Mouse (Mus musculus): ENCODE results near the gene Slc41a2.
A peak's percentile ranks its signal among the peaks of the same experiment; 100 is the strongest.

Gene Slc41a2

DNA sequence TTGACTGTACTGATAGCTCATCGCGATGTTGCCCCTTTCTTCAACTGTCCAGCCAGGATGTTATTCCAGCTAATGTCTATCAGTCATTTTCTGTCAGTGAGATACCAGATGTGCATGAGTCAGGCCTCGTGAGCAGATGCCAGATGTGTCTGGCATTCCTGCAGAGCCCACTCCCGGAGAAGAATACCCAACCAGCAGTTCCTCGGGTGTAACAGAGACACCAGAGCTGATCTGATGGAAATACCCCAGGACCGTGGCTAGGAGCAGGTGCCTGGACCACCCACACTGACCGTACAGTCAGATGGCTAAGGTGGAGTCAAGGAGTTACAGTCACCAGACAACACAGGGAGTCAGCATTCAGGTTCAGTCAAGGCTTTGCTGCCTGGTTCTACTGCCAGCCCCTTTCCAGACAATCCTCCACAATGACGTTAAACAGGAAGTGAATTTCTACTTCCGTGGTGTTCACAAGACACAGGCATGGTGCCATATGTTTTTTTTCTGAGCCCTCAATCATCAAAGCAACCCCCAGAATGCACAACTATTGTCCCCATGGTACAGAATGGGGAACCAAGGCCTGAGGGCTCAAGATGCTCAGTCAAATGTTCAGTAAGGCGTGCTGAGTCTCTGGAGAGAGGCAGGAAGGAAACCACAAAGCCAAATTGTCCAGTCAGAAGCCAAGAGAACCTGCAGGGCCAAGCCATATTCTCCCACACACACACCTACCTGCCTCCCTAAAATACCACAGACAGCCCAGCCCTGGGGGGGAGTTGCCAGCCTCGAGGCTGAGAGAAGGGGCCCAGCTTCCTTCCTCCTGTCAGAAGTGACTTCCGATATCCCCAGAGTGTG, 153.8 kb downstream of the Slc41a2 start:
- DNase-seq (ENCODE audit: low read depth): peak; percentile 88

DNA sequence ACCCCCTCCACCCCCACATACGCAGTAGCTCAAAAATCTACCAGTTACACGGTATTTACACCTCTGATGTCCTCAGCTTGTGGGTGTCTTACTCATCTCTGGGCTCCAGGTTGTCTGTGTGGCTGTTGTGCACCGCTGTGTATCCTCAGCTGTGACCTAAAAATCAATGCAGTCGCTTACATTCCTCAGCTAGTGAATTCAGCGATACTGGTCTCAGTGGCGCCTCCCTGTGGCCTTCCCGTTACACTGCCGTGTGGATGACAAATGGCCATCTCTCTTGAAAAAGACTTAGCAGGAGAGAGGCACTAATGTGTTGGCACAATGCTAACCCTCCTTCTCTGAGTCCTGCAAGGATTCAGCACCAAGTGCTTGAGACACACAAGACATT, 155.1 kb downstream of the Slc41a2 start:
- DNase-seq (ENCODE audit: low read depth): peak; percentile 49

DNA sequence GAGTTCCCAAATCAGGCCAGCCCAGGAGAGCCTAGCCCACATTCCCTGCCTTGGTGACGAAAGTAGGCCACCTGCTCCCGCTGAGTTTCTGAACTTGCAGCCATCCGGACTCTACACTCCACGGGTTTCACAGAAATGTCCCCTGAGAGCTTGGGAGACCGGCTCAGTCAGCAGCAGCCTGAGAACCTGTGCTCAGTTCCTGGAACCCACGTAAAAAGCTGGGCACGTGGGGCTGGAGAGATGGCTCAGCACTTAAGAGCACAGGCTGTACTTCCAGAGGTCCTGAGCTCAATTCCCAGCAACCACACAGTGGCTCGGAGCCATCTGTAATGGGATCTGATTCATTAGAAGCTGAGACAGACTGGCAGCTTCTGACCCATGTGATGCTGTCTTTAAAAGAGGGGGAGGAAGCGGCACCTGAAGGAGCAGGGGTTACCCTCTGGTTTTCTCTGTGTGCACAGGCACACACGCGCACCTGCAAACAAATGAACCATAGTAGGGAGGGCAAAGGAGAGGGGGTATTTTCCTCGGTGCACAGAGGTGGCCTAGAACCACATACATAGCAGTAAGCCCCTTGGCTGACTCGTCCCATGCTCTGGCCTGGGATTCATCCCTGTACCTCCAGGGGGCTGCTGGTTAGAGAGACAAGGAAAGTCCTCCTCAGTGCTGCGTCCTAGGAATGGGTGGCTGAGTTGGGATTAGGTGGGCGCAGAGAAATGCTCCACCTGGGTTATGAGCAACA, 155.7 kb downstream of the Slc41a2 start:
- DNase-seq (ENCODE audit: low read depth): peak; percentile 69
